Mouse (Mus musculus): ENCODE data around the gene Vip. TPM values are rescaled to one million over a fixed set of nuclear protein-coding genes. Genes with fewer than 3 reads are reported as not detected.

The Vip gene
- polyA plus RNA-seq, 1 experiment from 2014 or later = 19.8 TPM

DNA sequence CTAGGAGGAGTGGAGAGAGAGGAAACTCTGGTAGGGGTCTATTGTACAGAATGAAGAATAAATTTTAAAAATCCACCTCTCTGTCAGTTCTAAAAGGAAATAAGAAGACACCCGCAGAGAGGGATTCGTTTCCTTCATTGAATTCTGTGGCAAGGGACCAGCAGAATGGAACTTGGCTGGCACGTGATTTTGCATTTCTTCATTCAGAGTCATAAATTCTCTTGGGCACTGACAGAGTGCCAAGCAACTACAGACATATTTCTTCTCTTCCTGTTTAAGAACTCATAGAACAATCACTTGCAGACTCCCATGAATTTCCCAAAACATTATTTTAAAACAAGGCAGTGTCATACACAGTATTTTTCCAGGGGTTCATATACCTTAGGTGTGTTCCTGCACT lies 30.1 kb upstream of the Vip start:
- ATAC-seq (ENCODE audit: insufficient number of reproducible peaks, insufficient read depth, low FRiP score, low read depth) = no peak
- Histone ChIP-seq H3K4me2 (replicated peaks; ENCODE audit: low read depth, low read length) (no peak overlapping the region), H3K27me3 (ENCODE audit: control insufficient read depth, insufficient read depth, low read length) (no peaks in the 10 kb centered on the region), H3K36me3 (ENCODE audit: control insufficient read depth, insufficient read depth, low read length) (no peaks in the 10 kb centered on the region), H3K9me3 (ENCODE audit: control insufficient read depth, low read depth, low read length) (no peaks in the 10 kb centered on the region), H3K4me1 (ENCODE audit: control insufficient read depth, insufficient read depth, low read length) (no peaks in the 10 kb centered on the region), H3K9ac (replicated peaks; ENCODE audit: low read depth, low read length) (no peak overlapping the region), H3K4me3 (ENCODE audit: low read depth, low read length) (no peak overlapping the region), H3K27ac (ENCODE audit: low read length) (no peak overlapping the region)
- 81% methylated on average over 3 of the region's 3 CpGs for whole genome bisulfite sequencing

DNA sequence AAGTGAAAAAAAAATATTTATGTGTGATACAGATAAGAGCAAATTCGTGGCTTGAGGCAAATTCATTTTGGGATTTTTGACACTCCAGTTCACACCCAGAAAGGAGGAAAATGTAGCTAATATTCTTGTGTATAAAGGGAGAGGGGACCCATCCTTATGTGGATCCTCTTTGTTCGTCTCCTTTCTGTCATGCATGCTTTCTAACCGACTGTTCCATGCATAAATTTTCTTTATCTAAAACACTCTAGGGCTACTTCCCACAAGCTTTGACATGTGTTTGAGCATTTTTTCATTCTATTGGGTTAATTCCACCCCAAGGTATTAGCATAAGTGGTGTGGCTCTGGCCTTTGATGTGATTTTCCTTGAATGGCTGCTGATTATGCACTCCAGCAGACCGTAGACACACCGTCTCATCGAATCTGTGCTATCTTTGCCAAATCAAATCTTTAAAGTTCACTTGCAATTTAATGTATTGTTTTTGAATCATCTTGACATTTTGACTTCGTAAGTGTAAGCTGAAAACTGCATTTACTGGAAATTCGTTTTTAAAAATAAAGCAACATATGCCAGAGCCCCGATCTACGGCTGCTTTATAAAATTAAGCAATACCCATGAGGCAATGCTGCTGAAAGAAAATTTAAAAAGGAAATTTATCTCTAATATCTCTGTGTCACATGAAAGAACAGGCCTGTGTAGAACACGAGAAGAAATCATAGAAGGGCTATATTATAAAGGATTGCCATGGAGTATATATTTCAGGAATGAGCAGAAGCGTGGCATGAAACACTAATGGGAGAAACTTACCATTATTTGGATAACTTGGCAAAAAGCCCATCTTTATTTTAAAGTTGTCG lies 23.6 kb upstream of the Vip start:
- Histone ChIP-seq H3K27me3 (ENCODE audit: control insufficient read depth, insufficient read depth, low read length) (no peaks in the 10 kb centered on the region), H3K4me1 (ENCODE audit: control insufficient read depth, insufficient read depth, low read length) (no peaks in the 10 kb centered on the region), H3K4me2 (replicated peaks; ENCODE audit: low read depth, low read length) (no peak overlapping the region), H3K9me3 (ENCODE audit: control insufficient read depth, low read depth, low read length) (no peaks in the 10 kb centered on the region), H3K9ac (replicated peaks; ENCODE audit: low read depth, low read length) (no peak overlapping the region), H3K4me3 (ENCODE audit: low read depth, low read length) (no peak overlapping the region), H3K27ac (ENCODE audit: low read length) (no peak overlapping the region), H3K36me3 (ENCODE audit: control insufficient read depth, insufficient read depth, low read length) (no peaks in the 10 kb centered on the region)
- WGBS = 77% methylated on average over 13 of the region's 13 CpGs
- no peak for ATAC-seq (ENCODE audit: insufficient number of reproducible peaks, insufficient read depth, low FRiP score, low read depth)

- H3K36me3 ChIP-seq (ENCODE audit: control insufficient read depth, insufficient read depth, low read length) = no peaks in the 10 kb centered on the region
- H3K27ac ChIP-seq (ENCODE audit: low read length) = no peak overlapping the region
- ATAC-seq (ENCODE audit: insufficient number of reproducible peaks, insufficient read depth, low FRiP score, low read depth) = no peak
- WGBS = 79% methylated on average over 5 of the region's 5 CpGs
- H3K4me2 ChIP-seq (replicated peaks; ENCODE audit: low read depth, low read length) = no peak overlapping the region
- H3K9ac ChIP-seq (replicated peaks; ENCODE audit: low read depth, low read length) = no peak overlapping the region
- H3K27me3 ChIP-seq (ENCODE audit: control insufficient read depth, insufficient read depth, low read length) = no peaks in the 10 kb centered on the region
- no peaks in the 10 kb centered on the region for H3K9me3 ChIP-seq (ENCODE audit: control insufficient read depth, low read depth, low read length)
- no peak overlapping the region for H3K4me3 ChIP-seq (ENCODE audit: low read depth, low read length)
- no peaks in the 10 kb centered on the region for H3K4me1 ChIP-seq (ENCODE audit: control insufficient read depth, insufficient read depth, low read length)
Measured at GRCm38 (mm10) chr10:5626268-5626667, 12.8 kb upstream of the Vip start.

- ATAC-seq (ENCODE audit: insufficient number of reproducible peaks, insufficient read depth, low FRiP score, low read depth) = no peak
- Histone ChIP-seq H3K4me1 (ENCODE audit: control insufficient read depth, insufficient read depth, low read length) (no peaks in the 10 kb centered on the region), H3K4me3 (ENCODE audit: low read depth, low read length) (no peak overlapping the region), H3K27ac (ENCODE audit: low read length) (no peak overlapping the region), H3K9ac (replicated peaks; ENCODE audit: low read depth, low read length) (no peak overlapping the region), H3K36me3 (ENCODE audit: control insufficient read depth, insufficient read depth, low read length) (no peaks in the 10 kb centered on the region), H3K27me3 (ENCODE audit: control insufficient read depth, insufficient read depth, low read length) (no peaks in the 10 kb centered on the region), H3K9me3 (ENCODE audit: control insufficient read depth, low read depth, low read length) (no peaks in the 10 kb centered on the region), H3K4me2 (replicated peaks; ENCODE audit: low read depth, low read length) (no peak overlapping the region)
- 77% methylated on average over 4 of the region's 4 CpGs for WGBS
Measured at GRCm38 (mm10) chr10:5633672-5634200, 5.3 kb upstream of the Vip start.

- H3K9ac ChIP-seq (replicated peaks; ENCODE audit: low read depth, low read length) = no peak overlapping the region
- 26% methylated on average over 1 of the region's 1 CpGs for WGBS
- ATAC-seq (ENCODE audit: insufficient number of reproducible peaks, insufficient read depth, low FRiP score, low read depth) = no peak; the same call in 1 of the 2 replicates
- no peaks in the 10 kb centered on the region for H3K36me3 ChIP-seq (ENCODE audit: control insufficient read depth, insufficient read depth, low read length)
- no peaks in the 10 kb centered on the region for H3K9me3 ChIP-seq (ENCODE audit: control insufficient read depth, low read depth, low read length)
- H3K4me3 ChIP-seq (ENCODE audit: low read depth, low read length) = no peak overlapping the region
- H3K27ac ChIP-seq (ENCODE audit: low read length) = no peak overlapping the region
- H3K4me1 ChIP-seq (ENCODE audit: control insufficient read depth, insufficient read depth, low read length) = no peaks in the 10 kb centered on the region
- H3K4me2 ChIP-seq (replicated peaks; ENCODE audit: low read depth, low read length) = no peak overlapping the region
- H3K27me3 ChIP-seq (ENCODE audit: control insufficient read depth, insufficient read depth, low read length) = no peaks in the 10 kb centered on the region
Measured at GRCm38 (mm10) chr10:5634336-5634735, 4.7 kb upstream of the Vip start.

DNA sequence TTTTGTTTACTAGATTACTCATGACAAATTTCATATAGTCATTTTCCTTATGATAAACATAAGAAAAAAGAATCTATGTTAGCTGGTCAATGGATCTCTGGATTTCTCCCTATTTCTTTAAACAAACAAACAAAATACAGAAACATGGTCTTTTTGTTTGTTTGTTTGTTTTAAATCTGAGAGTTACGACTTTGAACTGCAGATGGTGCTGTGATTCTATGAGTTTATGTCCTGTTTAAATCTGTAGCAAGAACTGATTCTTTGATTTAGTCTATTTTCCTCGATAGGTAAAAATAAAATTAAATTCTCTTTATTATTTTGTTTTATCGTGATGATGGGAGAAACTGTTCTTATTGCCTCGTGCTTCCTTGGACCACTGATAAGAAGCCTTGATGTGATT lies 1.7 kb upstream of the Vip start:
- Histone ChIP-seq H3K4me3 (ENCODE audit: low read depth, low read length) (no peak overlapping the region), H3K27ac (ENCODE audit: low read length) (no peak overlapping the region), H3K9me3 (ENCODE audit: control insufficient read depth, low read depth, low read length) (no peaks in the 10 kb centered on the region), H3K27me3 (ENCODE audit: control insufficient read depth, insufficient read depth, low read length) (no peaks in the 10 kb centered on the region), H3K36me3 (ENCODE audit: control insufficient read depth, insufficient read depth, low read length) (no peaks in the 10 kb centered on the region), H3K4me1 (ENCODE audit: control insufficient read depth, insufficient read depth, low read length) (no peaks in the 10 kb centered on the region), H3K4me2 (replicated peaks; ENCODE audit: low read depth, low read length) (no peak overlapping the region), H3K9ac (replicated peaks; ENCODE audit: low read depth, low read length) (no peak overlapping the region)
- no peak for ATAC-seq (ENCODE audit: insufficient number of reproducible peaks, insufficient read depth, low FRiP score, low read depth)
- WGBS = 75% methylated on average over 4 of the region's 4 CpGs

DNA sequence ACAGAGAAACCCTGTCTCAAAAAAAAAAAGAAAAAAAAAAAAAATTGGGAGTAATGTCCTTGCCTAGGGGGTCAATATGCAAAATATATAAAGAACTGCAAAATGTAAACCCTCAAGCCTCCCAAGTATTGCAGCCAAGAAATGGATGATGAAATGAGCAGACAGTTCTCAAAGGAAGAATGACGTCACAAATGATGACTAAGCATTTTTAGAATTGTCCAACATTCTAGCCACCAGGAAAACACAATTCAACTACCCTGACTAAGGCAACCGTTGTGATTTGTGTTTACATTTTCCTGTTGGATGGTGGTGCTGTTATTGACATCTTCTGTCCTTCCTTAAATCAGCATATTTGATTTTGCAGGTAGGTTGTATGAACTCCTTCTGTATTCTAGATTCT lies 42.3 kb downstream of the Vip start:
- Histone ChIP-seq H3K4me2 (replicated peaks; ENCODE audit: low read depth, low read length) (no peak overlapping the region), H3K4me1 (ENCODE audit: control insufficient read depth, insufficient read depth, low read length) (no peaks in the 10 kb centered on the region), H3K9me3 (ENCODE audit: control insufficient read depth, low read depth, low read length) (no peaks in the 10 kb centered on the region), H3K36me3 (ENCODE audit: control insufficient read depth, insufficient read depth, low read length) (no peaks in the 10 kb centered on the region), H3K27ac (ENCODE audit: low read length) (no peak overlapping the region), H3K9ac (replicated peaks; ENCODE audit: low read depth, low read length) (no peak overlapping the region), H3K4me3 (ENCODE audit: low read depth, low read length) (no peak overlapping the region), H3K27me3 (ENCODE audit: control insufficient read depth, insufficient read depth, low read length) (no peaks in the 10 kb centered on the region)
- WGBS = 69% methylated on average over 2 of the region's 2 CpGs
- no peak for ATAC-seq (ENCODE audit: insufficient number of reproducible peaks, insufficient read depth, low FRiP score, low read depth)

- Histone ChIP-seq H3K9me3 (ENCODE audit: control insufficient read depth, low read depth, low read length) (no peaks in the 10 kb centered on the region), H3K4me3 (ENCODE audit: low read depth, low read length) (no peak overlapping the region), H3K27me3 (ENCODE audit: control insufficient read depth, insufficient read depth, low read length) (no peaks in the 10 kb centered on the region), H3K4me2 (replicated peaks; ENCODE audit: low read depth, low read length) (no peak overlapping the region), H3K9ac (replicated peaks; ENCODE audit: low read depth, low read length) (no peak overlapping the region), H3K4me1 (ENCODE audit: control insufficient read depth, insufficient read depth, low read length) (no peaks in the 10 kb centered on the region), H3K27ac (ENCODE audit: low read length) (no peak overlapping the region), H3K36me3 (ENCODE audit: control insufficient read depth, insufficient read depth, low read length) (no peaks in the 10 kb centered on the region)
- no peak for ATAC-seq (ENCODE audit: insufficient number of reproducible peaks, insufficient read depth, low FRiP score, low read depth)
- WGBS = 19% methylated on average over 6 of the region's 6 CpGs
Measured at GRCm38 (mm10) chr10:5685608-5686007, 46.6 kb downstream of the Vip start.

DNA sequence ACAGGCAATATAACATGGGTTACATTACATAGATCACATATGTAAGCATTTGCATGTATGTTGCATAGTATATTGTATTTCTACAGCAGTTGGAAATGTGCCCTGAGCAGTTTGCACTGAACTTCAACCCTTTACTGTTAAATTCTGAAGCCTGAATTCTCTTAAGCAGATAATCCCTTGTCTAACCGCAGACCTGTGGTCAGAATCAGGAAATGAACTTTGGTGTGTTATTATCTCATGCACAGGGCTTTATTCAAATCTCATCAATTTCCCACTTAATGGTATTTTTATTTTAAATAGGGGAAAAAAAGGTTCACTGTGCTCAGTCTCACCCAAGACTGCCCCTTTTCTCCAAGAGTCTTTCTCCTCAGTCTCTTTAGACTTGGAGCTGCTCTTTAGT lies 55.3 kb downstream of the Vip start:
- Histone ChIP-seq H3K36me3 (ENCODE audit: control insufficient read depth, insufficient read depth, low read length) (no peaks in the 10 kb centered on the region), H3K27me3 (ENCODE audit: control insufficient read depth, insufficient read depth, low read length) (no peaks in the 10 kb centered on the region), H3K9me3 (ENCODE audit: control insufficient read depth, low read depth, low read length) (no peaks in the 10 kb centered on the region), H3K27ac (ENCODE audit: low read length) (no peak overlapping the region), H3K4me1 (ENCODE audit: control insufficient read depth, insufficient read depth, low read length) (no peaks in the 10 kb centered on the region), H3K4me2 (replicated peaks; ENCODE audit: low read depth, low read length) (no peak overlapping the region), H3K4me3 (ENCODE audit: low read depth, low read length) (no peak overlapping the region), H3K9ac (replicated peaks; ENCODE audit: low read depth, low read length) (no peak overlapping the region)
- 58% methylated on average over 1 of the region's 1 CpGs for WGBS
- ATAC-seq (ENCODE audit: insufficient number of reproducible peaks, insufficient read depth, low FRiP score, low read depth) = no peak
